Mouse (Mus musculus): ENCODE measurements around the gene Unc5cl.
"Not testable (repeated sequence)": the region's sequence is repeated elsewhere in the genome, so short reads cannot be mapped to it uniquely, and the experiment has no call there.

Unc5cl gene

DNA sequence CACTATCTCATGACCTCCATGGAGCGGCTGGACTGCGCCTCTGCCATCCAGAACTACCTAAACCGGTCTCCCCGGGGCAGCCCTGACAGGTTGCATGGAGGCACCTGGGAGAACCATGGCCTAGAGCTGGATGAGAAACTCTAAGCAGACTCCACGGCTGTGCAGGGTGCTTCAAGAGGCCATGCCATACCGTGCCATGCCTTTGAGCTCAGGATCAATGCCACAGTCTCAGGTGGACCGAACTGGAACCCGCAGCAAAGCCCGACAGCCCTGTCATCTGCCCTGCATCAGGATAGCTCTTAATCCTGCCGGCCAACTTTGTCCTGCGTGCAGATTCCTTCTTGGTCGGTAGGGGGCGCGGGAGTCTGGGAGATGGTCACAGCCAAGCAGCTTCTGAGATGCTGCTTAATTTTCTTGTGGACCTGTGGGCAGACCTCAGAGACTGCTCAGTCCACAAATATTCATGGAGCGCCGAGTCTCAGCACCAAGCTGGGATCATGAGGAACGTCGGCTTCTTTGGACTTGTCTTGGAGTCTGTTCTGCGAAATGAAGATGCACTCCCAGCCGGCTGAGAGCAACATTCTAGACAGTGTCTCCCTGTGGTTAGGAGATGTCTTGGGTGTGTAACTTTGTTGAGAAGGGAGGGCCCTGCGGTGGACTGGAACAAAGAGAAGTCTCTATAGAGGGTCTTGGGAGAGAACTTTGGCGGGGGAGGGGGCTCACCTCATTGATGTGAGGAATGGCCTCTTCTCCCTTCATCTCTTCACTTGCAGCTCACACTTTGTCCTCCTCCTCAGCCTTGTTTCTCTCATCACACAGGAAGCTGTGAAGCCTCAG lies 12.9 kb downstream of the Unc5cl start:
- DNase-seq, result peak; percentile 81

- DNase-seq, result not testable (repeated sequence)
Measured at GRCm38 (mm10) chr17:48474282-48474681, 19.6 kb downstream of the Unc5cl start.

DNA sequence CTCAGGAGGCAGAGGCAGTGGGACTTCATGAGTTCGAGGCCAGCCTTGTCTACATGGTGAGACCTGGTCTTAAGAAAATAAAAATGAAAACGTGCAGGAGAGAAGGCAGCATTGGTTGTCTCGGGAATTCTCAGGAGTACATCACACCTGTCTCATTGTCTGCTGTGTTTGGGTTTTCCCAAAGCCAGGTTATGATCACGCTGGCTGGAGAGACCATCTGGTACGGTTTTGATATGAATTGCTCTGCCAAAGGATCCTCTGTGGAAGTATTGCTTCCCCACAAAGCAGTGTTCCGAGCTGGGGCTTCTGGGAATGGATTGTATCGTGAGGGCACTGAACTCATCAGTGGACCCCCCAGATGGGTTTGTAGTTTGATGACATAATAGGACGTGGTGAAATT lies 20.7 kb downstream of the Unc5cl start:
- DNase-seq, result no peak

GRCm38 (mm10) chr17:48479952-48480351 lies 25.3 kb downstream of the Unc5cl start:
- no peak for DNase-seq

DNA sequence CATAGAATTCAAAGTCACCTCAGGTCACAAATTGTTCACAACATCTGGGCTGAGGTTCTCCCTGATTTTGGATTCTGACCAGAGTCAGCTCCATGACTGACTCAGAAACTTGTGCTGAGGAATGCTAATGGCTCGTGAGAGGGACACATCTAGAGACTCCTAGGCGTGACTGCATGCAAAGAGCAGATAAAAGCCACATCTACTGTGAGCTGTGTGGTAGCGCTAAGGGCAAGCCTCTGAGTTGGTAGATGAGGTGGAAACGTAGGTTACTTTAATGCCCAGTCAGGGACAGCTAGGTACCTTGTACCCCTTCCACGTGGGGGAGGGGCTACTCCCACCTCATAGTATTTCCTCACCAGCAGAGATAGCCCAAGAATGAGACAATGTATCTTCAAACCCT lies 29.1 kb downstream of the Unc5cl start:
- no peak for DNase-seq

GRCm38 (mm10) chr17:48484191-48484590 lies 29.5 kb downstream of the Unc5cl start:
- no peak for DNase-seq

DNA sequence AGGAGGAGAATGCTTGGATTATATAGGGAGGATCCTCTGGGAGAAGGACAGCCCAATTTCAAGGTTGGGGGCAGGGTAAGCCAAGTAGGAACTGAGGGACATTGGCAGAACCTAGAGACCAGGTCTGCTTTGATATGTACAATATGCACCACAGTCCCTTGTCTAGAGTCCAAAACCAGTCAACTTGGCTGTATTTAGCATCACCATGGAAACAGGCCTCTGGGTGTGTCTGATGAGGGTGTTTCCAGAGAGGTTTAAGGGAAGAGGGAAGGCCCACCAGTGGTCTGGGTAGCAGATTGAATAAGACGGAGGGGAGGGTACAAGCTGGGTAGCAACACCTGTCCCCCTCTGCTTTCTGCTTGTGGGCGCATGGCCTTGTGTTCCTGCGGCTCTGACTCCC lies 34.8 kb downstream of the Unc5cl start:
- no peak for DNase-seq

GRCm38 (mm10) chr17:48492621-48493020 lies 37.9 kb downstream of the Unc5cl start:
- peak; percentile 43 for DNase-seq

GRCm38 (mm10) chr17:48493582-48493981 lies 38.9 kb downstream of the Unc5cl start:
- no peak for DNase-seq

DNA sequence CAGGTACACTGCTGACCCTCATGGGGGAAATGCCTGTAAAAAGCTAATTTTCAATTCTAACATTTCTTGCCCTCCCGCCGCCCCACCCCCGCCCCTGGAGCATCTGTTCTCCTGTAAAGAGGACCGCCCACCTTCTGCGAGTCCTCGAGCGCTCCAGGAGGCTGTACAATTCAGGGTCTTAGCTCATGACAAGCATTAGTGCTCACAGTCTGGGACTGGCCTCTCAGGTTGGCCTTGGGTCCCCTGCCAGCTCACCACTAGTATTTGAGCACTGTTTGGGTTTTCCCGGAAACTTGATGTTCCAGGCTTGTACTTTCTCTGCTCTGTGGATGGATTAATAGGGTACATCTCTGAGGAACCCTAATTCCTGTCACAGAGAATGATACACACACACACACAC lies 39.3 kb downstream of the Unc5cl start:
- no peak for DNase-seq

DNA sequence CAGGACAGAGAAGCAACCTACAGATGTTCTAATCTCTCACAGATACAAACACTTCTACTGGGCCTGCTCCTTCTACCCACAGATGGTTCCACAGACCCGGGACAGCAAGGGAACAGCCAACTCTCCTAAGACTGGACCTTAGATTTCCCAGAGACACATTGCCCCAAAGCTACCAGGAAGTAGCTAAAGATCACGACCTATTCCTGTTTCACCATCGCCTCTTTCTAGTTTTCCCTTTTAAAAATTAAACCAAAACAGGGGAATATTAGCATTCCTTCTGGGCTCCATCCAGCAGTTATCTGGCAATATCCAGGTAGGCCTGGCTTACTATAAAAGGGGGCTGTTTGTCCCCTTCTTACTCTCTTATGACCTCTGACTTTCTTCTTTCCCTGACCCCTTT lies 43.3 kb downstream of the Unc5cl start:
- DNase-seq, result peak; percentile 71

DNA sequence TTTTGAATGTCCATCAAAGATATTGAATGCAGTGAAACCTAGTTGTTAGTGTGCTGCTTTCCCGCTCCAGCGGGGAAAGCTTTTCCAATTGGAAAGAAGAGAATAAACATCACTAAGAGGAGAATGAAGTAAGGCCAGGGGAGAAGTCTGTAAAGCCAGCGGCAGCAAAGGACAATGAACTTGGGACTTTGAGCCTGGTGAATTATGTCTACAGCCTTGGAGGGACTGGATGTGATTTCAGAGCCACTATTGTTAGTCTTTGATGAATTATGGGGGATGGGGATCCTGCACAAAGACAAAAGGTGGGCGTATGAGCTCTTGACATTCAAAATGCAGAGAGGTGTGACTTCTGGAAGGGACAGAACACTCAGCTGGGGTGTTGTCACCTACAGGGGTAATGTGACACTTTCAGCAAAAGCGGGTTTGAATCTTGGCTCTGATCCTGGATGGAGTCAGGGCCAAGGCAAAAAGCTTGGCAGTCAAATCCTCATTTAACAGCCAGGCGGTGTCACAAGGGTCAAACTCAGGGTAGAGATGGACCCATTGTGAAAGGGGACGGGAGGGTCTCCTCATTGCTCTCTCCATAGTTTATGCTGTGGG lies 46.2 kb downstream of the Unc5cl start:
- DNase-seq, result peak; percentile 64

DNA sequence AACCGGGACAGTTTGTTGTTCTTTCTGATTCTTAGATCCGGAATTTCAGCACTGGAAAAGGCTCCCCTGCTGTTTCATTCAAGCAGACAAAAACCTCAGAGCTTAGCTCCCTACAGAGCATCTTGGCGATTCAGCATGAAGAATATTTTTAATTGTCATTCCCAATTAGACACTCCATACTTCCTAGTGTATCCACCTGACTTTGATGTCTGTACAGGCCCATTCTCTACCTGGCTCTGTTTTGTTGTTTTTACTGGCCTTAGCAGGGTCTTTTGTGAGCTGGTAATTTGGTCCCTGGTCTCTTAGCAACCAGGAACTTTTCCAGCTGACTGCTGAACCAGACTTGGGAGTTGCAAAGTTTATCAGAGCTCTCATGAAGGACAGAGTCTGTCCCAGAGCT lies 50.3 kb downstream of the Unc5cl start:
- no peak for DNase-seq

DNA sequence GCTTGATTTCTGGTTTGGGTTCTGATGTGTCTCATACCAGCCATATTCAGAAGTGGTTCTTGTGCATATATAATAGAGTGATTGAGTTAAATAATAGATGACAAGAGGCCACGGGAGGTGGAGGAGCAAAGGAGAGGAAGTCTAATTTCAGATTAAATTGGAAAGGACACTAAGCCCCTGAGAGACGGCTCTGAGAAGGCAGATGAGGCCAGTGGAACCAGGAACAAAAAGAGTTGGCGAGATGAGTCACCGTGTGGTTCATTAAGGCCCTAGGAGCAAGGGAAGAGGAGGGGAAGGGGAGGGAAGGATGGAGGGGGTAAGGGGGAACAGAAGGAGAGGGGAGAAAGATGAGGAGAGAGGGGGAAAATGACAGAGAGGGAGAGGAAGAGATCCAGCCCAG lies 52.3 kb downstream of the Unc5cl start:
- no peak for DNase-seq

DNA sequence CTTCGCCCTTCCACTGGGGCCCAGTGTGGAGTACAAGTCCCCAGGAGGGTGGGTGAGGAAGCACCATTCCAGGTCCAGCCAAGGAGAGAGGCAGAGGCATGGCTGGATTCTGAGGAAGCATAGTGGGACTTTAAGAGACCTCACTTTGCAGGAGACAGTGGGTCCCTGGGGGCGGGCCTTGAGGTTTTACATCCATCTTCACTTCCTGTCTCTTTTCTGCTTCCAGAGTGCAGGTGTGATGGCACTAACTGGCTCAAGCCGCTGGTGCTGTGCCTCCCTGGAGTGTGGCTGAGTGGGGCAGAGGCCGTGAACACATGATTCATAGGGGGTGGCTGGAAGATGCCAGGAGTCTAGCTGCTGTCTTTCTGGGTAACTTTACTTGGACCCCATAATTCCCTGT lies 54.9 kb downstream of the Unc5cl start:
- no peak for DNase-seq

GRCm38 (mm10) chr17:48512614-48513281 lies 58.0 kb downstream of the Unc5cl start:
- no peak for DNase-seq

- no peak for DNase-seq
Measured at GRCm38 (mm10) chr17:48514613-48515012, 59.9 kb downstream of the Unc5cl start.

DNA sequence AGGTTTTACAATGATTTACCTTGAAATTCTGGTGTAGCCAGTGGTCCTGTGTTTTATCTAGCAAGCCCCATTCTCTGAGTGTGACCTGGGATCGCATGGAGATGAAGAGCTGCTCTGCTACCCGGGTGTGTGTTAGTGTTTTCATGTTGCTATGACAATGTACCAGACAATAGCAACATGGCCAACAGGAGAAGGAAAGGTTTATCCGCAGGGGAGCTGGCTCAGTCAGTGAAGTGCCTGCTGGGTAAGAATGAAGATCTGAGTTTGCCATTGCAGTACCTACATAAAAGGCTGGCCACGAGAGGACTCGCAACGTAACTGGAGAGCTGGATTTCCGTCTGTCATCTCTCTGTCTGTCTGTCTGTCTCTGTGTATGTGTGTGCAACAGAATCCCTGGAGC lies 64.3 kb downstream of the Unc5cl start:
- no peak for DNase-seq

- DNase-seq, result no peak
Measured at GRCm38 (mm10) chr17:48520352-48520751, 65.7 kb downstream of the Unc5cl start.

DNA sequence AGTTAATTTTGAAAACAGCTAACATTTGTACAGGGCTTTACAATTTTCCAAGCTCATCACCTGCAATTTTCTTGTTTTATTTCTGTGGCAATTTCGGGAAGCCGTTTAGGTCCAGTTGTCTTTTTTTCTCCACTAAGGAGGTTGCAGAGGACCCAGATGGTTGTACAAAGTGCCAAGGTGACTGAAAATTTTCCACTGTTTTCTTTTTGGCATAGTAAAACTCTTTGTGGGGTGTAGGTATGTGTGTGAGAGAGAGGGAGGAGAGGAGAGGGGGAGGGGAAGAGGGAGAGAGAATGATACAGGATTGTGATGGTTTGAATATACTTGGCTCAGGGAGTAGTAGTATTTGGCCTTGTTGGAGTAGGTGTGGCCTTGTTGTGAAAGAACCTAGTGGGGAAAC lies 68.4 kb downstream of the Unc5cl start:
- no peak for DNase-seq

- no peak for DNase-seq
Measured at GRCm38 (mm10) chr17:48533844-48534705, 79.4 kb downstream of the Unc5cl start.

DNA sequence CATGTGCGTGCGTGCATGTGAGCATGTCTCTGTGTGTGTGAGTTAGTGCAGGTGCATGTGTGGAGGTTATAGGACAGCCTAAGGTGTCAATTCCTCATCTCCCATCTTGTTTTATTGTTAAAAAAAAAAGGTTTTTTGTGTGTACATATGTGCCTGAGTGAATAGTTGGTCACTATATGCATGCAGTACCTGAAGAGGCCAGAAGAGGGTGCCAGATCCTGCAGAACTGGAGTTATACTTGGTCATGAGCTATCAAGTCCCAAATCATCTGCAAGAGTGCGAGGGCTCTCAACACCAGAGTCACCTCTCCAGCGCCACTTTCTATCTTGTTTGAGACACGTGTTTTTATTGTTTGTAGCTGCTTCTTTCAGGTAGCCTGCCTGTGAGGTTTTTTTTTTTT lies 83.6 kb downstream of the Unc5cl start:
- peak; percentile 65 for DNase-seq

GRCm38 (mm10) chr17:48539326-48539725 lies 84.6 kb downstream of the Unc5cl start:
- no peak for DNase-seq

Measured in kidney, adult 9 months (tissue).